Mouse (Mus musculus) granulocyte monocyte progenitor cell, adult 5-6 weeks (primary cell): ENCODE results near the gene Tspan14. TPM values are rescaled to one million over a fixed set of nuclear protein-coding genes. Genes with fewer than 3 reads are reported as not detected.

Experiments
- ATAC-seq: replicated peaks from 2 replicates; pipeline ENCODE4 v1.8.0; 2016; ENCODE audit warnings: mild to moderate bottlenecking, moderate TSS enrichment, inconsistent platforms; ENCODE audit not compliant: poor library complexity, severe bottlenecking
- total RNA-seq, 2 experiments: library from RNA; stranded (forward) in 1 of 2; stranded (reverse) in 1 of 2; fragments of 200-712, 200-1000 nt in 1 of 2; fragments of >200 nt in 1 of 2; fragmentation: Nextera tagmentation in 1 of 2; gene quantifications; 2 replicates each; pipeline ENCODE4 v1.2.3; 2014 to 2017

Tspan14 gene
- total RNA-seq, 2 experiments from 2014 or later = 37.8 to 48.2 TPM

DNA sequence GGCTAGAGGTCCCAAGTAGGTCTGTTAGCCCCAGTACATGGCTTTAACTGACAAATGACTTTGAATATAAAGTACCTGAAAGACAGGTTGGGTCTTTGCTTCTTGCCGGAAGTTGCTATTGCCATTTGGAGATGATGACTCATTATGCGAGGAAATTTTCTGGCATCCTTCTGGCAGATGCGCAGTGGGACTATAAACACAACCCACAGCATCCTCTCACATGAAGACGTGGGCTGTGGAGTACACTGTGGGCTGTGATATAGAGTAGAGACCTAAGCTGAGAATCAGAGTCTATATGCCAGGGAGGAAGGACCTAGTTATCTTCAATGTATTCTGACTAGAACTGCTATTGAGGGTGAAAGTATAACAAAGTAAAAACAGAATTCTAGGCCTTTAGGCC is 75.1 kb downstream of the Tspan14 start:
- no peak for ATAC-seq

DNA sequence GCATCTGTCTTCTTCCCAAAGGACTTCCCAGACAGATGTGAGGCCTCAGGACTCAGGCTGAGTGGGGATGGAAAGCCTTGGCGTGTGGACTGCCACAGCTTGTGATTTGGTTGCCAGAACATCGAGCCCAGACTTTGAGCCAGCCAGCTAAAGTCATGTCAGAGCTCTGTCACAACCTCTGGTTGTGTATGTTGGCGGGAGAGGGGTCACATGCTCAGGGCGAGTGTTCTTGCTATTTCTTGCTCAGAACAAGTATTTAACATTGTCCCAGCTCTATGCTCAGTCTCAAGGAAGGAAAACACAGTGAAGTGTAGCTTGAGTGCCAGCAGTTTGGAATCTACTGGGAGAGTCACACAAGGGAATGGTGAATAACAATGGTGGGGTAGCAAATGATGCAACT is 76.9 kb downstream of the Tspan14 start:
- no peak for ATAC-seq

DNA sequence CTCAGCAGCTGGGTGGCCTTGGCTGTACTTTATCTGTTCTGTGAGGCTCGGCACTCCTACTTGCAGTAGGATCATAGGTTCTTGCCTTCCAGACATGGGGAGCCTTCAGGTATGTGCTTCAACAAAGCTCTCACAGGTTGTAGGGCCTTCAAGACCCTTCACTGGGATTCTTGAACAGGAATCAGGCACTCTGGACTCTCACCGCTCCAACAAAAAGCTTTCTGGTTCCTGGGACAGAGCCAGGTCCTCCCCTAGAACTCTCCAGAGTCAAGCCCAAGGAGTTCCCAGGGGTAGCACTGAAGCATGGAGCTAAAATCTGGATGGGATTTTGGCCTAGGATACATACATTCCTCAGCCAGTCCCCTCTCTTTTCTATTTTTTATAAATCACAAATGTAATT is 77.4 kb downstream of the Tspan14 start:
- no peak for ATAC-seq

DNA sequence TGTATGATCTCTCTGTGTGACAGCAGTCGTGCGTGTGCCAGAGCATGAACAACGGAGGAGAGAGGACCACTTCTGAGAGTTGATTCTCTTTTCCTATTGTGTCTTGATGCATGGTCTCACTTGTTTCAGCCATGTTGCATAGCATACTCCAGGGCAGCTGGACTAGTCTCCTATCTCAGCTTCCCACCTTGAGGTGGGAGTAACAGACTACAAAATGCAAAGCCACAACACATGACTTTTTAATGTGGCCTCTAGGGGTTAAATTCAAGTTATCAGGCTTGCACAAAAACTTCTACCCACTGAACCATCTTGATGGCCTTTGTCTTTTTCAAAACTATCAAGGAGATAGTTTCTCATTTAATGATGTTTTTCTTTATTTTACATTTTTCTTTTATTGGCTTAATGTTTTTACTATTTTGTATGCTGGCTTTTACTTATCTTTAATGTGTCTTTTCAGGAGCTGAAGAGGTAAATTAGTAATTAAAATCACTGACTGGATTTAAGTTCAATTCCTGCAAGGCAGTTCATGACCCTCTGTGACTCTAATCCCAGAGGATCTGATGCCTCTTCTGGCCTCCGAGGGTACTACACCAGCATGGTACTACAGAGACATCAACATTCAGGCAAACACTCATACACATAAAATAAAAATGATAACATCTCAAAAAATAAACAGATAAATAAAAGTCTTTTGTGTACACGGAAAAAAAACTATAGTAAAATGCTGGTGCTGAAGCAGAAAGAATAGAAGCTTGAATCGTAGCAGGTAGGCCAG is 80.0 kb downstream of the Tspan14 start:
- peak; percentile 58; the same call in 1 of the 2 replicates for ATAC-seq

DNA sequence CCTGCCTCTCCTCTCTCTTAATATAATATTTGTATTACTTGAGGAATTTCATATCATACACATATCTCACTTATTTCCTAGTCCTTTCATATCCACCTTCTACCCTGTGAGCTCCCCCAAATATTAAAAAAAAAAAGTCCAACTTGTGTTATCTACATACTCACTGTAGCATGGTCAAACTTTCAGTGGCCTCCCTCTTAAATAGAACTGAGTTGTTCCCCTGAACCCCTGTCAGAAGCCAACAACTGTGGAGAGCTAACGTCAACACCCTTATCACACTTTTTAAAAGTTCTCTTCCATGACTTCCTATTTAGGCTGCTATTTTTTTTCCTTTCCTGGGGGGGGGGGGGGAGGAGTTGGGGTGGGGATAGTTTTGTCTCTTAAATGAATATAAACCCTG is 80.9 kb downstream of the Tspan14 start:
- ATAC-seq = no peak

DNA sequence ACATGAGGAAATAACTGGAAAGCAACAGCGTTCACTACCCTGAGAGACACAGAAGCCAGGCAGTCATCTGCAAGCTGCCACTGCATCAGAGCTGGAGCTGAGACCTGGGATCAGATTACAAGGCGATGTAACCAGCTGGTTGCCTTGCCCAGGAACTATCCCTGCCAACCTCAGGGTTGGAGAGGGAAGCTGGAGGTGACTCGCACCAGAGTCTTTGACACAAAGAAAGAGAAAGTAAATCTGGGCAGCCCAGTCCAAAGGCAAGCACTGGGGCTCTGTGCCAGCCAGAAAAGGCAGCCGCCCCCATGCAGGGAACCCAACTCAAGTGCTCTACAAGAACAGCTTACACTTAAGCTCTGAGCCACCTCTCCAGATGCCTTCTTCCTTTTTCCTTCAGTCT is 81.4 kb downstream of the Tspan14 start:
- no peak for ATAC-seq

DNA sequence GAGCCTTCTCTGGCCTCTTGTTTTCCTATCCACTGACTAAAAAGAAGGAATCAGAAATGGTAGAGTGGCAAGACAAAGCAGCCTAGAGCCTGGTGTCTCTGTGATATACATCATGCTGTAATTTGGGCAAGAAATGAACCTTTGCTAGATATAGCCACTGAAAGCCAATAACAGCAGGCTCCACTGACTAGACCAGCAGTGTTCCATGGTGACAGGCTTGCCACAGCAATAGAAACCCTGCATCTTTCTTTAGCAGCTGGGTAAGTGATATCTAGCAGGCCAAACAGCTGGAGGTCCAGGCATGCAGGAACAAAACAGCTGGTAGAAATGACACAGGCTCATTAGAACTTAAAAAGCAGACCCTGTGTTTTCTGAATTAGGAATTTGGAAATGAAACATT is 92.0 kb downstream of the Tspan14 start:
- no peak for ATAC-seq

DNA sequence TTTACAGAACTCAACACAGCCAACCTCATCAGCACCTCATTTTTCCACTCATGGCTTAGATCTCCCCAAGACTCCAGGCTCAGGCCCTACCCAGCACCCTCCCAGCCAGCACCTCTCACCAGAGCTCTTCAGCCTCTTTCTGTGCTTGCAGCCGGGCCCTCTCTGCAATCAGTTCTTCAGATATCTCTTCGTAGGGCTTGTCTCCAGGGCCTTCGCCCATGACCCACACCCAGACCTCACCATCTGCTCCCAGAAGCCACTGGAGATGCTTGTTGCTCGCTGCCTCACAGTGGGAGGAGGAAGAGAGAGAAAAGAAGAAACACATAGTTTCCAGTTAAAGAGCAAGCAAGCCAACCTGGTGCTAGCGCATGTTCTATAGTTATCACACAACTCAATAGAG is 92.6 kb downstream of the Tspan14 start:
- ATAC-seq = no peak

DNA sequence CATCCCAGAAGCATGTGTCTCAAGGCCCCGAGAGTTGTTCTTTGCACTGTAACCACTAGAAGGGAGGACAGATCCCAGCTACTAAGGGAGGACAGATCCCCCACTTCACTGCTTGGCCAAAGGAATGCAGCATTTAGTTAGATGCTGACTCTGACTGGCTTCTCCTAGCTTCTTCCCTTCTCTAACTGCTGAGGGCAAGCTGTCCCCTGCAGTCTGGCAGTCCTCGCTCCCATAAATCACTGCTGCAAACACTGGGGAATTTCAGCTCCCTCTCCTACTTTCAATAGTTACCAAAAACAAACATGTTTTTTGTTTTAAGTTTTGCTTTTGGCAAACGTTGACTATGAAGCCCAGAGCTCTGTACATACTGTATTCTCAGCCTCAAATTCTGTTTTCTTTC is 96.0 kb downstream of the Tspan14 start:
- no peak for ATAC-seq

DNA sequence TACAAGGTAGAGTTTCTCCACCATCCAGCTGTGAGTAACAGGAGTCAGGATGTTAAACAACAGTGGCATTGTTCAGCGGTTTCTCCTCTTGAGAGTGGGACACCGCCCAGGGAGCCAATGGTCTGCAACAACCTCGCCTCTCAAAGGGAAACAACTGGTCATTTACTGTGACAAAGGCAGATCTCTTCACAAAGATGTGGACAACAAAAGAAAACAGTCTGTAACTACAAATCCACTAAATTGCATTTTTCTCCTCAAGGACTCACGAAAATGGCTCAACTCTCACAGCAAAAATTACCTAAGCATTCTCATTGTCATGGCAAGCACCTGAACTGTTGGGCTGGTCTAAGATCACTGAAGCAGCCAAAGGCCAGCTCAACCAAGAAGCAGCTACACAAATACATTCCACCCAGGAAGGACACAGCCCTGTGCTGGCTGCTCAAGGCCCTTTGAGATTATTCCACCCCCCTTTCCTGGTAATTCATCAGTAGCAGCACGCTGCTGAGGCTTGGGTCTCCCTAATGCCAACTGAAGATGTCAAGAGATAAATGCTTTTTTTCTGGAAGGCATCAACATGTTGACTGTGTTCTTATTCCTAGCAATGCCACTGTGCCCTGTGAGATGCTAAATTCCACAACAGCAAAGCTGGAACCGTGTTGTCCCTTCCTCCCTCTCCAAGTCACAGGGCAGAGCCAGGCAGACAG is 101.6 kb downstream of the Tspan14 start:
- no peak for ATAC-seq

DNA sequence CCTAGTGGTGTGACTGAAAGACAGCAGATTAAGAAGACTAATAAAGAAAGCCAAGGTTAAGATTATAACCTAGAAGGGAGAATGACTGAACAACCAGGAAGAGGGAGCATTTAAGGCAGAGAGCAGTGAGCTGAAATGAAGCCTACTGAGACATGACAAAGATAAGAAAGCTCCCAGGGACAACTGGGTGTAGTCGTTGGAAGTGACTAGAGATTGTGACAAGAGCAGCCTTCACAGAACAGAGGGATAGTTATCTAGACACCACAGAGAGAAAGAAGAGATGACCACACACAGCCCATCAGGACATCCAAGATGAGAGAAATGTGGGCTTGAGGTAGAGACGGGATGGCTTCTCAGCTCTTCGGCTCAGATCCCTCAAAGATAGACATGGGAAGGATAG is 102.9 kb downstream of the Tspan14 start:
- ATAC-seq = no peak

DNA sequence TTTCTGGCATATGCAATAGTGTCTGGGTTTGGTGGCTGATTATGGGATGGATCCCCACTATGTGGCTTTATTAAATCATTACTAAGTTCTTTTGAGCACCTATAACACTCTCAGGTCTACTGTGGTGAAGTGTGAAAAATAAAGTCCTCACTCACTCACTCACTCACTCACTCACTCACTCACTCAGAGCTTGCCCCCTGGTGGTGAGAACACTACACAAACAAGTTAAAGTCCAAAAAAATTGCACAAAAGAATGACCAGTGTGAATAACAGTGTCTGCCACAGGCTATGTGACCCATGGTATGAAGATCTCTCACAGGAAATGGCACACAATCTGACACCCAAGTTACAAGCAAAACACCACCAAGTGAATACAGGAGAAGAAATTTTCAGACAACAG is 103.6 kb downstream of the Tspan14 start:
- no peak for ATAC-seq

Other genes with a start within 250 kb of the Tspan14 start
- gene Sh2d4b, start 73.5 kb downstream of the Tspan14 start, total RNA-seq (2014; fragmentation: Nextera tagmentation) = not detected in 2 replicates
- not detected in 2 replicates for gene Sh2d4b, start 73.5 kb downstream of the Tspan14 start, total RNA-seq (2017)
- gene Fam213a, start 47.0 kb upstream of the Tspan14 start, total RNA-seq (2014; fragmentation: Nextera tagmentation) = 7.5 and 11.0 TPM in 2 replicates
- 10.6 and 11.6 TPM in 2 replicates for gene Fam213a, start 47.0 kb upstream of the Tspan14 start, total RNA-seq (2017)
- not detected in 2 replicates for gene Dydc2, start 102.4 kb upstream of the Tspan14 start, total RNA-seq (2014; fragmentation: Nextera tagmentation)
- gene Dydc2, start 102.4 kb upstream of the Tspan14 start, total RNA-seq (2017) = not detected in 2 replicates
- not detected in 2 replicates for gene Dydc1, start 106.1 kb upstream of the Tspan14 start, total RNA-seq (2014; fragmentation: Nextera tagmentation)
- not detected in 2 replicates for gene Dydc1, start 106.1 kb upstream of the Tspan14 start, total RNA-seq (2017)
- gene Mat1a, start 138.2 kb upstream of the Tspan14 start, total RNA-seq (2014; fragmentation: Nextera tagmentation) = not detected in 2 replicates
- gene Mat1a, start 138.2 kb upstream of the Tspan14 start, total RNA-seq (2017) = not detected in 2 replicates
- gene Sftpa1, start 165.0 kb upstream of the Tspan14 start, total RNA-seq (2014; fragmentation: Nextera tagmentation) = not detected in 2 replicates
- gene Sftpa1, start 165.0 kb upstream of the Tspan14 start, total RNA-seq (2017) = not detected in 2 replicates
- not detected in 2 replicates for gene Mbl1, start 184.7 kb upstream of the Tspan14 start, total RNA-seq (2014; fragmentation: Nextera tagmentation)
- gene Mbl1, start 184.7 kb upstream of the Tspan14 start, total RNA-seq (2017) = not detected in 2 replicates
- not detected in 2 replicates for gene Sftpd, start 218.3 kb upstream of the Tspan14 start, total RNA-seq (2014; fragmentation: Nextera tagmentation)
- not detected in 2 replicates for gene Sftpd, start 218.3 kb upstream of the Tspan14 start, total RNA-seq (2017)